Mouse (Mus musculus): ENCODE measurements around the gene Slc35e3.

- TF ChIP-seq CTCF (IDR thresholded peaks at IDR 0.05; ENCODE audit: low read depth) = no peak
- no peak for TF ChIP-seq EP300 (optimal IDR thresholded peaks at IDR 0.05)
These were observed 33.6 kb upstream of the Slc35e3 start for GRCm38 (mm10) chr10:117779581-117780305.

All from stomach, postnatal 0 days (tissue).